Mouse (Mus musculus) lung, embryonic 14.5 days (tissue): ENCODE measurements at regions not wholly inside any gene's neighbourhood (a gene's known extent, or its start where the extent isn't known, plus 50 kb on each side); places are given as distances from the start of the nearest gene placed in this dataset.

Experiments used
- ATAC-seq: fragments of 200-750 bp; cut with Nextera tagmentation; 2 replicates; pipeline ENCODE4 v1.8.0; 2017; ENCODE audit warnings: mild to moderate bottlenecking, moderate TSS enrichment, moderate library complexity; ENCODE audit not compliant: insufficient read depth
- DNase-seq: peaks from one replicate; pipeline ENCODE4 v3.0.0-alpha.2; 2015
- H3K27ac ChIP-seq: fragments of 300-500 bp; sonication (generic); 2 replicates; pipeline ENCODE4 v1.5.1; 2014; ENCODE audit warnings: low read depth, mild to moderate bottlenecking, moderate library complexity
- H3K27me3 ChIP-seq: fragments of 300-500 bp; sonication (generic); 2 replicates; pipeline ENCODE4 v1.6.1; 2014; ENCODE audit warnings: low read length, control low read depth; ENCODE audit not compliant: insufficient read depth
- H3K36me3 ChIP-seq: fragments of 300-500 bp; sonication (generic); 2 replicates; pipeline ENCODE4 v1.6.1; 2014; ENCODE audit warnings: control low read depth; ENCODE audit not compliant: insufficient read depth
- H3K4me1 ChIP-seq: fragments of 300-500 bp; sonication (generic); 2 replicates; pipeline ENCODE4 v1.6.1; 2014; ENCODE audit warnings: antibody characterized with exemption, control low read depth; ENCODE audit not compliant: insufficient read depth
- H3K4me2 ChIP-seq: fragments of 300-500 bp; sonication (generic); 2 replicates; pipeline ENCODE4 v1.6.1; 2014; ENCODE audit warnings: mild to moderate bottlenecking
- H3K4me3 ChIP-seq: fragments of 300-500 bp; sonication (generic); 2 replicates; pipeline ENCODE4 v1.5.1; 2014; ENCODE audit warnings: low read depth, low read length
- H3K9ac ChIP-seq: fragments of 300-500 bp; sonication (generic); 2 replicates; pipeline ENCODE4 v1.6.1; 2014
- H3K9me3 ChIP-seq: fragments of 300-500 bp; sonication (generic); 2 replicates; pipeline ENCODE4 v1.6.1; 2016; ENCODE audit warnings: low read depth, low read length, control low read depth
- CTCF ChIP-seq: IDR thresholded peaks from 2 replicates; pipeline ENCODE4 v1.5.1; 2016; ENCODE audit warnings: antibody characterized with exemption, low read depth
- WGBS: fragments of 180-500 bp; shearing (Covaris S2); extraction: QIAGEN DNeasy Blood & Tissue Kit; methylation state at CpG from one replicate; pipeline ENCODE4 v1.1.7; 2014; 5-methylcytosine and 5-hydroxymethylcytosine counted together

DNA sequence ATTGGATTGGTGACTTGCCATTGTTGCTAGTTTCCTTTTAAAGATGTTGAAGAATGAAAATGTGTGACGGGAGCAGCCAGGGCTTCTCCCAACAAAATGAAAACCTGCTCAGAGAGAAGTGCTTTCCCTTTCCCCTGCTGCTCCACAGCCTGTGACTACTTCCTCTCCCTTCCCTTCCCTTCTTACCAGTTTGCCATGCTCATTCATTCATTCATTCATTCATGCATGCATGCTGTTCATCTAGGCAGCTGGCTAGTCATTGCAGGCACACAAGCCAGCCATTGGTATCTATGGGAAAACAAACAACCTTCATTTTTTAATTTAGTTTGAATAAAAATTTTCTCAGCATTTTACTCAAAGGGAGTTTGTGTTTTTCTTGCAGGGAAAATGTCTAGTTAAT lies 116.3 kb downstream of the Zfp706 start:
- no peak overlapping the region for H3K4me2 ChIP-seq
- DNase-seq, result no peak
- no peak overlapping the region for H3K9ac ChIP-seq
- H3K4me3 ChIP-seq, result no peak overlapping the region
- ATAC-seq, result no peak
- H3K27me3 ChIP-seq, result 0 out of 2 replicates have a peak, but pooled peaks cover 3% of the 10 kb centered on the region
- H3K9me3 ChIP-seq, result no peaks in the 10 kb centered on the region
- H3K4me1 ChIP-seq, result no peaks in the 10 kb centered on the region
- no peak overlapping the region for H3K27ac ChIP-seq
- no peaks in the 10 kb centered on the region for H3K36me3 ChIP-seq
- 63% methylated on average over 1 of the region's 1 CpGs for WGBS
- no peak for TF ChIP-seq CTCF

DNA sequence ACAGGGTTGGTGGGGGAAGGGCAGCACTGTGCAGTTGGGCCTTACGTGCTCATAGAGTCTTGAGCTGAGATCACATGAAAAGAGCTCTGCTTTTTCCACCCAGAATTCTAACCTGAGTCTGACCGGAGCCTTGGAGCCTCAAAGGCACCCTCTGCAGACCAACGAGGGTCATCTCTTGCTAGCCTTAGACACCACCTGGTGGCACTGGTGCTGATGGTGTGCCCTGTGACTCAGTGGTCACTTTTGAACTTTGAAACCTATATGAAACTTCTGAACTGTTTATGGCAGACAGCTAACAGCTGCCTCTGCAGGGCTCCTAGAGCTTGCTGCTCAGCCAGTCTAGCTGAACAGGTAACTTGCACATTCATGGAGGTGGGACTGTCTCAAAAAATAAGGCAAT lies 118.5 kb downstream of the Zfp706 start:
- H3K4me1 ChIP-seq, result peaks cover 7% of the 10 kb centered on the region; the same call in 1 of the 2 replicates
- no peaks in the 10 kb centered on the region for H3K36me3 ChIP-seq
- H3K9ac ChIP-seq, result no peak overlapping the region
- DNase-seq (no peak), ATAC-seq (no peak)
- no peaks in the 10 kb centered on the region for H3K9me3 ChIP-seq
- no peak overlapping the region for H3K4me3 ChIP-seq
- peak; percentile 6; the same call in 1 of the 2 replicates for TF ChIP-seq CTCF
- H3K4me2 ChIP-seq, result no peak overlapping the region
- no peak overlapping the region for H3K27ac ChIP-seq
- 0 out of 2 replicates have a peak, but pooled peaks cover 3% of the 10 kb centered on the region for H3K27me3 ChIP-seq
- 74% methylated on average over 3 of the region's 3 CpGs for WGBS

DNA sequence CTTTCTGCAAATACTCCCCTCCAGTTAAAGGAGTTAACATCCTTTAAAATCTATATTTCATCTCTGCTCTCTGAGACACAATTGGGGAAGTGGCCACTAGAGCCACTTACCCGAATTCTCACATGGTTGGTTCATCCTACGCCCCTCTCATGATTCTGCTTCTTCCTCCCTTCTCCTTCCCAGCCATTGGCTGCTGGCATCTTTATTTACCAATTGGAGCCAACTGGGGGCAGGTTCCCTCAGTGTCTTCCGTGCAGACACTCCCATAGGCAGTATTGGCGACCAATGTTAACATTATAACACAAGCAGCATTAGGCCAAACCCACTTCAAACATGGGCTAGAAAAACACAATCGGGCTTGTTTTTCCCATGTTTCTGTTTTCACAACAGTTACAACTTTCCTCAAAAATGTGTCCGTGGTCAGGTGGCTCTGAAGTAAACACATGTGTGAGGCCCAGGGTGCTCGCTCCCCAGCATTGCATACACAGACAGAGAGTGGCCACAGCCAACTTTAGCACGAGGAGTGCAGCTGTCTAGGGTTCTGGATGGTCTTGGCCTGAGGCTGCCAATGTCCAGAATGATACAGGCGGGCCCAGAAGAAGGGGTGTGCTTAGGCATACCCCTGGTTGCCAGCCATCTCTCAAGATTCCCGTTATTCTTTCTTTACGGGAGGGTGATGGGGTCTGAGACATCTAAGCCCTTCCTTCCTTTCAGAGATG lies 119.1 kb downstream of the Zfp706 start:
- Histone ChIP-seq H3K4me1 (peaks cover 7% of the 10 kb centered on the region; the same call in 1 of the 2 replicates), H3K4me3 (no peak overlapping the region), H3K27ac (no peak overlapping the region), H3K9me3 (no peaks in the 10 kb centered on the region), H3K27me3 (0 out of 2 replicates have a peak, but pooled peaks cover 3% of the 10 kb centered on the region), H3K9ac (no peak overlapping the region), H3K4me2 (no peak overlapping the region), H3K36me3 (no peaks in the 10 kb centered on the region)
- ATAC-seq (no peak), DNase-seq (no peak)
- no peak for TF ChIP-seq CTCF
- WGBS, result 66% methylated on average over 11 of the region's 11 CpGs

DNA sequence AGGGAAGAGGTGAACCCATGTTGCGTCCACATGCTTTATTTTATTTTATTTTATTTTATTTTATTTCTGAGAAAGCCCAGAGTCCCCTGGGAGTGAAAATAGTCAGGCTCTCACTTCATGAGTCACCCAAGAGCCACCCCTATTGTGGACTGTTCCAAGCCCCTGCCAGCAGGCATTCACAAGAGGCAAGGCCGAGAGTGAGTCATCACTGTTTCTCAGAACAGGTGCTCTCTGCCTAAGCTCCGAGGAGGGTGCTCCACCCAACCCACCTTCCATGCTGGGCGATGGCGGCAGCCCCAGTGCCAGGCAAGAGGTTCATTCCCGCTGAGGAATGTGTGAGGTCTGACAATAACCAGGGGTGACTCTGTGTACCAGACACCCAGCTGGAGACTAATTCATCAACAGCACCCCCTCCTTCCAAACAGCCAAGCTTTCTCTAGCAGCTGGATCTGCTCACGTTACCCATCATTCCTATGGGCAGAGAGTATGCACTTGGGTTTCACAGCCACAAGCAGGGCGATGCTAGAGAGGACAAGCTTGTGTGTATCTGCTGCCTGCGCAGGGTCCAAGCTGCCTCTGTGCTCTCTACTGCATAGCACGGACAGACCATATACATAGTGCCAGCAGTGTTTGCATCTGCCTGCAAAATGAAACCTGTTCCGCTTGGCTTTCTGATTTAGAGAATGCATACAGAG lies 122.8 kb downstream of the Zfp706 start:
- Histone ChIP-seq H3K9me3 (no peaks in the 10 kb centered on the region), H3K27ac (no peak overlapping the region), H3K27me3 (no peaks in the 10 kb centered on the region), H3K9ac (no peak overlapping the region), H3K4me2 (no peak overlapping the region), H3K4me1 (peaks cover 12% of the 10 kb centered on the region; the same call in 1 of the 2 replicates), H3K4me3 (no peak overlapping the region), H3K36me3 (no peaks in the 10 kb centered on the region)
- no peak for TF ChIP-seq CTCF
- WGBS, result 42% methylated on average over 11 of the region's 11 CpGs
- peak; percentile 63 for DNase-seq
- peak; percentile 70 for ATAC-seq

DNA sequence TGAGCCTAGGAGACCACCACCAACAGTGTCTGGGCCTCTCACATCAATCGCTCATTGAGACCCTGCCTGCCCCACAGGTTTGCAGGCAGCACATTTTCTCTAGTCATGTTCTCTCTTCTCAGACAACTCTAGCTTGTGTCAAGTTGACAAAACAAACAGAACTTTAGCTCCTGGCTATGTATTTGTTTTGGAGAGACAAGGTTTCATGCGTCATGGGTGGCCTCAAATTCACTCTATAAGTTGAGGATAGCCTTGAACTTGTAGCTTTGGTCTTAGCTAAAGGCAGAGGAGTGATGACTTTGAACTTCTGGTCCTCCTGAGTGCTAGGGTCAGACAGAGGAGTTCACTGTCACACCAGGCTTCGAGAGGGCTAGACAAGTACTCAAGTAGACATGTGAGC lies 123.5 kb downstream of the Zfp706 start:
- H3K27me3 ChIP-seq, result no peaks in the 10 kb centered on the region
- WGBS, result 81% methylated on average over 3 of the region's 3 CpGs
- no peak overlapping the region for H3K27ac ChIP-seq
- peaks cover 13% of the 10 kb centered on the region; the same call in 1 of the 2 replicates for H3K4me1 ChIP-seq
- H3K4me3 ChIP-seq, result no peak overlapping the region
- H3K9me3 ChIP-seq, result no peaks in the 10 kb centered on the region
- no peak for TF ChIP-seq CTCF
- no peak overlapping the region for H3K9ac ChIP-seq
- ATAC-seq (no peak), DNase-seq (no peak)
- H3K4me2 ChIP-seq, result no peak overlapping the region
- no peaks in the 10 kb centered on the region for H3K36me3 ChIP-seq

DNA sequence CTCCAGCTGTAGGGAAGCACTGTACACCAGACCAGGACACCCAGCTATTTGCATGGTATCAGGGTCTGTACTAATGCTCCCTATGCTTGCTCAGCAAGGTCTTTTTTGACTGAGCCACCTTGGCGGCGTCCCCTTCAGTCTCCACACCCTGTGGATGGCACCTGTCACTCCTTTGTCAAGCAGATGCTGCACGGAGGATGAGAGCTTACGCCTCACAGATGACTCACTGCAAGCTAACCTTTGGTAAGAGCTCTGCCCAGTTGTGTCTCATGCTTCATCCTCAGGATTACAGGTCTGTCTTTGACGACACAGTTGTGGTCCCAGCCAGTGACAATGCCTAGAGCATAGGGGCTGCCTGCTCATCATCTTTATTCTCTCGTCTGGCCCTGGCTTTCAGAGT lies 124.4 kb downstream of the Zfp706 start:
- H3K4me2 ChIP-seq, result no peak overlapping the region
- DNase-seq, result no peak
- H3K27ac ChIP-seq, result no peak overlapping the region
- no peaks in the 10 kb centered on the region for H3K9me3 ChIP-seq
- no peaks in the 10 kb centered on the region for H3K27me3 ChIP-seq
- no peaks in the 10 kb centered on the region for H3K36me3 ChIP-seq
- no peak overlapping the region for H3K9ac ChIP-seq
- ATAC-seq, result no peak
- no peak for TF ChIP-seq CTCF
- no peak overlapping the region for H3K4me3 ChIP-seq
- H3K4me1 ChIP-seq, result peaks cover 22% of the 10 kb centered on the region
- 79% methylated on average over 6 of the region's 6 CpGs for WGBS

DNA sequence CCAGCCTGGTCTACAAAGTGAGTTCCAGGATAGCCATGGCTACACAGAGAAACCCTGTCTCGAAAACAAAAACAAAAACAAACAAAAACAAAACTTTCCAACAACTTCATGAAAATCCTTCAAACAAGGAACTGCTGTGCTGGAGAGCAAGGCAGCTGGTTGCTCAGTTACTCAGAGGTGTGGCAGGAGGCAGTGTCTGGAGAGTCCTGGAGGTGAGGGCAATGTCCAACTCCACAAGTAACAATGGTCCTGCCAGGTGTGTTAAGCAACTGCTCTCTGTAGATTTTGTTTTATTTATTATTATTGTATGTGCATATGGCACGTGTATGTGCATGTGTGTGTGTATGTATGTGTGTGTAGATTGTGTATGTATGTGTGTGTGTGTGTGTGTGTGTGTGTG lies 126.0 kb downstream of the Zfp706 start:
- no peaks in the 10 kb centered on the region for H3K27me3 ChIP-seq
- H3K36me3 ChIP-seq, result no peaks in the 10 kb centered on the region
- no peak overlapping the region for H3K4me3 ChIP-seq
- ATAC-seq, result no peak
- H3K4me1 ChIP-seq, result peaks cover 30% of the 10 kb centered on the region
- DNase-seq, result no peak
- no peaks in the 10 kb centered on the region for H3K9me3 ChIP-seq
- no peak for TF ChIP-seq CTCF
- H3K9ac ChIP-seq, result no peak overlapping the region
- 83% methylated on average over 2 of the region's 2 CpGs for WGBS
- H3K4me2 ChIP-seq, result no peak overlapping the region
- no peak overlapping the region for H3K27ac ChIP-seq
